In genomic region chr9:66705766-66706165, GRCm38 (mm10) we compare ENCODE assay signal across 9 mouse cellular contexts. TPM values are rescaled to one million over a fixed set of nuclear protein-coding genes. Genes with fewer than 3 reads are reported as not detected.
DNase-seq lines count a peak whose midpoint lies in the region; ATAC-seq and TF ChIP-seq lines count a peak whose summit lies in the region.
"Had no signal": no experiment of that assay in that cellular context is flagged by ENCODE, and none has a peak within 500 bp of the region (broad histone marks: within the 10 kb centered on the region; RNA-seq: fewer than 3 reads in every experiment).

No protein-coding gene starts in this region.

- H3K27ac ChIP-seq in kidney, embryonic 16.5 days (ENCODE audit: low read length) = no peak overlapping the region
- H3K27ac ChIP-seq in liver, embryonic 13.5 days = no peak overlapping the region
- H3K27ac ChIP-seq: heart, embryonic 13.5 days had no signal

- no peak overlapping the region for H3K9ac ChIP-seq in kidney, embryonic 16.5 days (replicated peaks; ENCODE audit: low read length)
- H3K9ac ChIP-seq in liver, embryonic 13.5 days = no peak overlapping the region
- H3K9ac ChIP-seq: heart, embryonic 13.5 days had no signal

- H3K4me2 ChIP-seq in kidney, embryonic 16.5 days (replicated peaks; ENCODE audit: low read depth, low read length) = no peak overlapping the region
- no peak overlapping the region for H3K4me2 ChIP-seq in liver, embryonic 13.5 days
- H3K4me2 ChIP-seq: heart, embryonic 13.5 days had no signal

- DNase-seq in 3T3-L1 (ENCODE audit: low read depth, low spot score) = peak; percentile 86
- peak; percentile 85 to 93 for DNase-seq in CD8-positive naive resting alpha-beta T cell, adult 2 months (ENCODE audit: low read depth in 2 of 2, low spot score in 2 of 2)
- DNase-seq in brain, embryonic 14.5 days (ENCODE audit: low read depth) = peak; percentile 59
- DNase-seq in forelimb bud, embryonic 11.5 days (ENCODE audit: low read depth, low spot score) = peak; percentile 77
- DNase-seq in liver, embryonic 13.5 days = peak; percentile 51
- peak; percentile 63 for DNase-seq in right cerebral cortex, adult 18-20 months
- DNase-seq in urinary bladder, postnatal 36 days (ENCODE audit: low spot score in 2 of 2) = peak; percentile 76

- peaks cover 21% of the 10 kb centered on the region for H3K4me1 ChIP-seq in kidney, embryonic 16.5 days (ENCODE audit: insufficient read depth, low read length)
- H3K4me1 ChIP-seq in liver, embryonic 13.5 days (replicated peaks) = no peaks in the 10 kb centered on the region

- no peaks in the 10 kb centered on the region for H3K9me3 ChIP-seq in kidney, embryonic 16.5 days (ENCODE audit: low read length)
- no peaks in the 10 kb centered on the region for H3K9me3 ChIP-seq in liver, embryonic 13.5 days (replicated peaks)
- H3K9me3 ChIP-seq: heart, embryonic 13.5 days had no signal

- 0 out of 2 replicates have a peak, but pooled peaks have one; percentile 21 for ATAC-seq in kidney, embryonic 16.5 days (ENCODE audit: low FRiP score, low TSS enrichment)
- no peak for ATAC-seq in liver, embryonic 13.5 days (ENCODE audit: low read depth)

- no peak overlapping the region for H3K4me3 ChIP-seq in kidney, embryonic 16.5 days (ENCODE audit: low read length)
- no peak overlapping the region for H3K4me3 ChIP-seq in liver, embryonic 13.5 days (replicated peaks)
- H3K4me3 ChIP-seq: heart, embryonic 13.5 days had no signal

- no peak for TF ChIP-seq POLR2A in brain, embryonic 14.5 days (IDR thresholded peaks at IDR 0.05; ENCODE audit: borderline replicate concordance, extremely low read depth, insufficient read depth, insufficient read length, poor library complexity, severe bottlenecking)

- TF ChIP-seq CTCF in brain, embryonic 14.5 days (IDR thresholded peaks at IDR 0.05; ENCODE audit: borderline replicate concordance, extremely low read depth, insufficient read depth, insufficient read length) = peak; percentile 68; the same call in 1 of the 2 replicates

- no peaks in the 10 kb centered on the region for H3K27me3 ChIP-seq in kidney, embryonic 16.5 days (ENCODE audit: insufficient read depth, low read length)
- H3K27me3 ChIP-seq in liver, embryonic 13.5 days = peaks cover 12% of the 10 kb centered on the region; the same call in 1 of the 2 replicates

- no peaks in the 10 kb centered on the region for H3K36me3 ChIP-seq in kidney, embryonic 16.5 days (ENCODE audit: insufficient read depth, low read length)
- H3K36me3 ChIP-seq in liver, embryonic 13.5 days = no peaks in the 10 kb centered on the region
- H3K36me3 ChIP-seq: heart, embryonic 13.5 days had no signal

- 68% methylated on average over 2 of the region's 2 CpGs for WGBS in kidney, embryonic 16.5 days
- 19% methylated on average over 2 of the region's 2 CpGs for WGBS in liver, embryonic 13.5 days (ENCODE audit: insufficient replicate concordance)

RNA-seq across cellular contexts. Expression of gene Car12, which starts 7.7 kb away (rescaled TPM):
- 6.0 and 9.2 TPM in 2 replicates for polyA plus RNA-seq in brain, embryonic 14.5 days (2012; rRNA removed)
- 27.7 and 30.7 TPM in 2 replicates for polyA plus RNA-seq in kidney, embryonic 16.5 days (2015; fragmentation: Nextera tagmentation; extraction: Ambion mirVana)
- 0.17 and 0.53 TPM in 2 replicates for polyA plus RNA-seq in liver, embryonic 13.5 days (2015; fragmentation: Nextera tagmentation; extraction: Ambion mirVana)
